Mouse (Mus musculus) midbrain, embryonic 10.5 days (tissue): ENCODE measurements at regions not wholly inside any gene's neighbourhood (a gene's known extent, or its start where the extent isn't known, plus 50 kb on each side); places are given as distances from the start of the nearest gene placed in this dataset.
"Not testable (repeated sequence)": the region's sequence is repeated elsewhere in the genome, so short reads cannot be mapped to it uniquely, and the experiment has no call there.

Experiments
- DNase-seq: peaks from one replicate; pipeline ENCODE4 v3.0.0-alpha.2; 2017; ENCODE audit warnings: low spot score
- H3K27ac ChIP-seq: fragments of 300-500 bp; sonication (generic); replicated peaks from 2 replicates; pipeline ENCODE4 v1.5.1; 2016; ENCODE audit warnings: mild to moderate bottlenecking
- H3K27me3 ChIP-seq: fragments of 300-500 bp; sonication (generic); 2 replicates; pipeline ENCODE4 v1.6.1; 2016; ENCODE audit warnings: low read depth, mild to moderate bottlenecking; ENCODE audit not compliant: poor library complexity, severe bottlenecking
- H3K36me3 ChIP-seq: fragments of 300-500 bp; sonication (generic); 2 replicates; pipeline ENCODE4 v1.6.1; 2016; ENCODE audit warnings: mild to moderate bottlenecking, moderate library complexity
- H3K4me1 ChIP-seq: fragments of 300-500 bp; sonication (generic); 2 replicates; pipeline ENCODE4 v1.6.1; 2016
- H3K4me3 ChIP-seq: fragments of 300-500 bp; sonication (generic); 2 replicates; pipeline ENCODE4 v1.5.1; 2016; ENCODE audit warnings: mild to moderate bottlenecking, moderate library complexity
- H3K9me3 ChIP-seq: fragments of 300-500 bp; sonication (generic); replicated peaks from 2 replicates; pipeline ENCODE4 v1.6.1; 2016; ENCODE audit warnings: mild to moderate bottlenecking
- WGBS: fragments of 180-500 bp; shearing (Covaris S2); methylation state at CpG from one replicate; pipeline ENCODE4 v1.1.7; 2016; 5-methylcytosine and 5-hydroxymethylcytosine counted together

DNA sequence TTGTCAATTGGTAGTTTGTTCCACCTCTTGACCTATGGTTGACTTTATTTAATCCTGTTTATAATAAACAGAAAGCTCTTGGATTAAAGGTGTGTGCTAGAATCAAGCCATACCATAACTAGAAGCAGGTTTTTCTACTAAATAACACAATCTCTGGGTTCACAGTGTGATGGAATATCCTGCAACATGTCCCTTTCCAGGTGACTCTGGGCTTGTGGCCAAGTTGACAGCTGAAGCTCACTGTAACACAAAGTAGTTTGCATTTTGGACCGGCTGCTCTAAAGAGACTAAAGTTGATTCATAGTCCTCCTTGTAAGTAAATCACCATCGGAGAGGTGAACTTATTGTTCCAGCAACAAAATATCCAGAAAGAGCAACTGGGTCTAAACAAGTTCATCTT, 149.3 kb upstream of the Kctd3 start:
- H3K9me3 ChIP-seq = no peaks in the 10 kb centered on the region
- no peaks in the 10 kb centered on the region for H3K36me3 ChIP-seq
- no peak overlapping the region for H3K27ac ChIP-seq
- WGBS = 87% methylated on average over 2 of the region's 2 CpGs
- no peaks in the 10 kb centered on the region for H3K27me3 ChIP-seq
- H3K4me1 ChIP-seq = 0 out of 2 replicates have a peak, but pooled peaks cover 5% of the 10 kb centered on the region
- no peak for DNase-seq
- H3K4me3 ChIP-seq = no peak overlapping the region

DNA sequence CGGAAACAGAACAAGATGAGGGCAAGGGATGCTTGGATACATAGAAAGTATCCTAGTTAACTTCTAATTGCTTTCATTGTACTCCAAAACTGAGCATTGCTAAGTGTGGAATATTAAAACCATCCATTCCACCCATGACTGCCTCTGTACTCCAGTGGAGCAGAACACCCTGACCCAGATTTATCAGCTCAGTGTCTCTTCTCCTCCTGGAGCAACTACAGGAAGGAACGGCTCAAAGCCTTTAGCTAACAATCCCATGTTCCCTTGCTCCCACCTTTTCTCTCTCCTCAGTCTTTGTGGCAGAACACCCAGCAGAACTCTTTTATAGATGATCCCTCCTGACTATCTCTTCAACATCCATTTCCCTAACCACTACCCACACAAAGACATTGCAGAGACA, 146.7 kb upstream of the Kctd3 start:
- WGBS = 85% methylated on average over 2 of the region's 2 CpGs
- H3K27me3 ChIP-seq = no peaks in the 10 kb centered on the region

DNA sequence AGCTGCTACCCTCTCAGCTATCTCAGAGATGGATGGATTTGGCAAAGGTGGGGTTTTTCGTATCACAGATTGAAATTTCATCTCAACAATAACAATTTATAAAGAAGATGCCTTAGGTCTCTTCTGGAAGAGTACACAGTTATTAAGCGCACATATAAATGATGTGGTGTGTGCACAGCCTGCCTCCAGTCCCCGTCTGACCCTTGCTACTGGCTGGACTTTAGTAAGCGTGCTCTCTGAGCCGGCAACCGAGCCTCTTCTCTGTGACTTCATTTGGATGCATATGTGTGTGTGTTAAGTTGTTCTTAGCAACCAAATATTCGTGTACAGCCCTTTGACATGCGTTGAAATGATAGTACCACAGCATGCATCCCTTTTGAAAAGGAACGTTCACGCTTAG, 145.5 kb upstream of the Kctd3 start:
- WGBS = 88% methylated on average over 10 of the region's 10 CpGs
- peaks cover 5% of the 10 kb centered on the region; the same call in 1 of the 2 replicates for H3K4me1 ChIP-seq
- H3K27me3 ChIP-seq = no peaks in the 10 kb centered on the region
- H3K4me3 ChIP-seq = no peak overlapping the region
- no peak for DNase-seq
- H3K9me3 ChIP-seq = no peaks in the 10 kb centered on the region
- H3K36me3 ChIP-seq = no peaks in the 10 kb centered on the region
- H3K27ac ChIP-seq = no peak overlapping the region

More for the DNA sequence above, 146.7 kb upstream of the Kctd3 start:
- DNase-seq = no peak
- Histone ChIP-seq H3K36me3 (no peaks in the 10 kb centered on the region), H3K9me3 (no peaks in the 10 kb centered on the region), H3K27ac (no peak overlapping the region), H3K4me1 (peaks cover 5% of the 10 kb centered on the region; the same call in 1 of the 2 replicates), H3K4me3 (no peak overlapping the region)

DNA sequence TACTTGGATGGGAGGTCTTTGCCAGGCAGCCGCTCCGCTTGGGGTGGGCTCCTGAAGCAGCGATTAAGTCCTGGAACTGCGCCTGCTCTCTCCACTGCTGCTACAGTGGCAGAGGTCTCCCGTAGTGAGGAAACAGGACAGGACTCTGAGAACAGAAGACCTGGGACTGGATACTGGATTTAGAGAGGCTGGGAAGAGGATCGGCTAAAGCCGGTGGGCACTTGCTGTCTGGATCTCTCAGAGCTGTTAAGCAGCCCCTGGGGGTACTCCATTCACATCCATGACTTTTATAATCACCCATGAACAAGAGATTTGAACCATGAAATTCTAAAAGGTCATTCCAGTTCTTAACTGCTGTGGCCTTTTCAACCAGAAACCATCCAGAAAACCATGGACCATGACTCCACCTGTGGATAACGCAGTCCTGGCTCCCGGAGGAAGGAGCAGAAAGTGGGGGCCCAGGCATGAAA, 135.4 kb upstream of the Kctd3 start:
- 0 out of 2 replicates have a peak, but pooled peaks cover 7% of the 10 kb centered on the region for H3K27me3 ChIP-seq
- H3K4me1 ChIP-seq = peaks cover 36% of the 10 kb centered on the region
- 48% methylated on average over 9 of the region's 9 CpGs for WGBS
- DNase-seq = peak; percentile 55
- H3K9me3 ChIP-seq = no peaks in the 10 kb centered on the region
- no peaks in the 10 kb centered on the region for H3K36me3 ChIP-seq
- H3K4me3 ChIP-seq = 0 out of 2 replicates have a peak overlapping the region, but pooled peaks have one; percentile 22
- peak overlapping the region; percentile 39 for H3K27ac ChIP-seq

DNA sequence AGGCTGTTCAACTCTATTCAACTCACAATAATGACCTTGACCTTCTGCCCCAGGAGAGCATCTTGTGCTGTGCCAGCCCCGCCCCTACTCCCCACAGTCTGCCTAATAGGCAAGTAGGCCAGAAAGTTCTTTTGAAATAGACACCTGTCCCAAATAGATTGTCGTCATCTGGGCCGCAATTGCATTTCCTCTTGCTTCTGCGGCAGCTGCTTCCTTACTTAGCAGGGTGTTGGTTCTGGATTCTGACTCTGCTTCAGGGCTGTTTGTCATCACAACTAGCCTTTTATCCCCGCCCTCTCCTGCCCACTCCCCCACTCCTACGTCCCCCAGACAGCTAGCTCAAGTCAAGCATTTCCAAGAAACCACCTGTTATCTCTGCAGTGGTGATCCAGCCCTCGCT, 134.9 kb upstream of the Kctd3 start:
- H3K9me3 ChIP-seq = no peaks in the 10 kb centered on the region
- H3K4me1 ChIP-seq = peaks cover 36% of the 10 kb centered on the region
- H3K27me3 ChIP-seq = 0 out of 2 replicates have a peak, but pooled peaks cover 7% of the 10 kb centered on the region
- no peak for DNase-seq
- peak overlapping the region; percentile 39 for H3K27ac ChIP-seq
- 63% methylated on average over 7 of the region's 7 CpGs for WGBS
- H3K4me3 ChIP-seq = 0 out of 2 replicates have a peak overlapping the region, but pooled peaks have one; percentile 22
- H3K36me3 ChIP-seq = no peaks in the 10 kb centered on the region

DNA sequence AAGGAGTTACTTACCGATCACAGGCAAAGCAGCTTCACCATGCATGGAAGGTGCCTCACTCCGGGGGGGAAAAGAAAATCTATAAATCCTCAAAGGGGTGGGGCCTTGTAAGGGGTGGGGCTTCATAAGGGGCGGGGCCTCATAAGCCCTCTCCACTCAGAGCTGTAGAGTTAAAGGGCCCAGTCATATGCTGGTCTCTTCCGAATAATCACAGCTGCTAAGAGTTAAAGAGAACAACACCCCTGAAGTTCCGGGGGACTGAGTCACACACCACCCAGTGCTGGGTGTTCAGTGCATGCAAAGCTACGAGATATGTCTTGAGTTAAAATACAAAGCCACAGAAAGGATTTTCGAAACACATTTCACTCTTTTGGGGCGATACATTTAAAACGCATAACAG, 134.1 kb upstream of the Kctd3 start:
- Histone ChIP-seq H3K27me3 (0 out of 2 replicates have a peak, but pooled peaks cover 7% of the 10 kb centered on the region), H3K27ac (no peak overlapping the region), H3K4me1 (peaks cover 36% of the 10 kb centered on the region), H3K4me3 (no peak overlapping the region), H3K36me3 (no peaks in the 10 kb centered on the region), H3K9me3 (no peaks in the 10 kb centered on the region)
- 90% methylated on average over 9 of the region's 9 CpGs for WGBS
- no peak for DNase-seq

DNA sequence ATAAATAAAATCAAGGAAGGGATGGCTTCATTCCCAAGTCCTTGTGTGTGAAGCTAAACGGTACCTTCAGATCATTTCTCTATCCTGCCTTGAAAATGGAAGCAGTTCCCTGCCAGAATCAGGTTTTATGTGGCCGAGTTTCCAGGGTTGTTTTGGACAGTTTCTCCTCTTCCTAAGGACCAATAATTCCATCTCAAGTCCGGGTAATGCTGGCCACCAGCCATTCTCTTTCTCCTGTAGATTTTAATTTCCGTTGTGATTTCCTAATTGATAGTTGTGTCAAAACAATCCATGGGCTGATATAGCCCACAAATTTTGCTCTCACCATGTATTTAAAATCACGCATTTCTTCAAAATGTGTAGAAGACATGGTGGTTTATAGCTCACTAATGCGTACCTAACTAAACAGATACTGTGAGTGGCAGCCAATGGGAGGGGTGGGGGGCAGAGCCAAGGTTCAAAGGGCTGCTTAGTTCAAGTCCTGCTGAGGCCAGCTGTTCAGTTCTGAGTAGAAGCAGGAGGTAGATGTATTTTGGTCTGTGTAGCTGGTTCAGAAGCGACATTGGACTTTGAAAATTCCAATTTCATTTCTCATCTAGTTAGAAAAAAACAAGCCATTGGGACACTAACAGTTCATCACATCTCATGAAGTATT, 129.2 kb upstream of the Kctd3 start:
- Histone ChIP-seq H3K36me3 (no peaks in the 10 kb centered on the region), H3K4me3 (no peak overlapping the region), H3K27ac (no peak overlapping the region), H3K9me3 (no peaks in the 10 kb centered on the region), H3K4me1 (peaks cover 8% of the 10 kb centered on the region; the same call in 1 of the 2 replicates), H3K27me3 (0 out of 2 replicates have a peak, but pooled peaks cover 6% of the 10 kb centered on the region)
- WGBS = 87% methylated on average over 7 of the region's 7 CpGs
- no peak for DNase-seq

DNA sequence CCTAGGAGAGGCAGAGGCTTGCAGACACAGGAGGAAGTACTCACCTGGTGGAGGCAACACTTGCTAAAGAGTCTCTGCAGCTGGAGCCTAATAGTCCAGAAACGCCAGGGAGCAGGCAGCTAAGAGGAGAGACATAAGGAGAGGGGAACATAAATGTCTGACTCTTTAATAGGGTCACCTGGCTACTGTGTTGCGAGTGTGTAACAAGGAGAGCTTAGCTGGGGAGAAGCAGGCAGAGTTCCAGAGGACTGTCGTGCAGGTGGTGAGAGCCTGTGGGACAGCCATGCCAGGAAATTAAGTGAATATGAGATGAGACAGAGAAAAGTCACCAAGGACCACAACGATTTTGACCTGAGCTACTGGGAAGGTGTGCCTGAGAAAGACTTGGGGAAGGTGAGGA, 128.2 kb upstream of the Kctd3 start:
- peak; percentile 9 for DNase-seq

DNA sequence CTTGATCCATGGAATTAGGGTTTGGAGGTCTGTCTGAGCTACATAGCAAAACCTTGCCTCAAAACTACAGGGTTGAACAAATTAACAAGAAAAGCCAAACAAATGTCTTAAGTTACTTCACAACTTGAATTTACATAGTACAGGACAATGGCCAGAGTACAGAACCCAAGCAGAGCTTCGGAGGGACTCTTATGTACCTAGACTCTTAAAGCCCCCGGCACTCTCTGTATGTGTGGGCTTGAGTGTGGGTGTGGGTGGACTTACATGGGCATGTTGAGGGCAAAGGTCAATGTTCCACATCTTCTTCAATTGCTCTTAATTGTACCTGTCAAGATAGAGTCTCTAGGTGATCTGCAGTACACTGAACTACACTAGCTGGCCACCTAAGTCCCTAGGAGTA, 121.1 kb upstream of the Kctd3 start:
- Histone ChIP-seq H3K27me3 (no peaks in the 10 kb centered on the region), H3K36me3 (no peaks in the 10 kb centered on the region), H3K4me1 (peaks cover 19% of the 10 kb centered on the region), H3K27ac (no peak overlapping the region), H3K9me3 (no peaks in the 10 kb centered on the region), H3K4me3 (no peak overlapping the region)
- WGBS = 90% methylated on average over 2 of the region's 2 CpGs
- no peak for DNase-seq

More for the DNA sequence above, 128.2 kb upstream of the Kctd3 start:
- 91% methylated on average over 4 of the region's 4 CpGs for WGBS
- Histone ChIP-seq H3K36me3 (no peaks in the 10 kb centered on the region), H3K27ac (no peak overlapping the region), H3K4me1 (0 out of 2 replicates have a peak, but pooled peaks cover 2% of the 10 kb centered on the region), H3K27me3 (no peaks in the 10 kb centered on the region), H3K4me3 (no peak overlapping the region), H3K9me3 (no peaks in the 10 kb centered on the region)

DNA sequence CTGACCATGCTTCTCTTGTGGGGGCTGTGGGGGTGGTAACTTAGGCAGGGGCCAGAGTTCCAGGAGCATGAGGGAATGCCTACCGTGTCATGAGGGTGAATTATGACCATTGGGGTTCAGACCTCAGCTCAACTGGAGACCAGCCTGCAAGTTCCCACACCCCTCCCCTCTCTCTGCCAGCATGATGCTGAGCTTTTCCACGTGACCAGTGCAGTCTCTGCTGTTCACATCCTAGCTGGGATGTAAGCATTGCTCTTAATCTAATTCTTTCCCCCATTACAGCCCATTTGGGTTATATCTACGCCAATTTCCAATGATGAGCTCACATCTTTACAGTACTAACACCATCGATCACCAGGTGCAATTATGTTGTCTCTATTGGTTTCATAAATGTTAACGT, 120.6 kb upstream of the Kctd3 start:
- Histone ChIP-seq H3K4me1 (peaks cover 19% of the 10 kb centered on the region), H3K27ac (peak overlapping the region; percentile 81)
- WGBS = 61% methylated on average over 5 of the region's 5 CpGs
- not testable (repeated sequence) for H3K27me3 ChIP-seq, H3K4me3 ChIP-seq, H3K36me3 ChIP-seq, H3K9me3 ChIP-seq
- peak; percentile 35 for DNase-seq

DNA sequence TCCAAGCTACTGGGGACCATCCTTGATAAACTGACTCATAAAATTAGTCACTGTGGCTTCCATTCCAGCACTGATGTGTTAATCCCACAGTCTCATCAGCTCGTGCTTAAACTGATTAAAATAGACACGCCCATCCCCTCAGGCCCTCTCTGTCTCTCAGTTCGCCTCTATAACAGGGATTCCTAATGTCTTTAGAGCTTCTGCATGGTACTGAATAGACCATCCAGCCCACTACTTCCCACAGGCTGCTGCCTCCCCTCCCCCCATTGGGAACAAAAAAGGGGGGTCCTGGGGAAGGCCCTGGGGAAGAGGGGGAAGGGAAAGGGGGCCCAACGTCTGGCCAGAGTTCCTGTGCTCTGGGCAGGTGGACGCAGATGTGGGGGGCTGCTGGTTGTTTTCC, 119.7 kb upstream of the Kctd3 start:
- 21% methylated on average over 5 of the region's 5 CpGs for WGBS

DNA sequence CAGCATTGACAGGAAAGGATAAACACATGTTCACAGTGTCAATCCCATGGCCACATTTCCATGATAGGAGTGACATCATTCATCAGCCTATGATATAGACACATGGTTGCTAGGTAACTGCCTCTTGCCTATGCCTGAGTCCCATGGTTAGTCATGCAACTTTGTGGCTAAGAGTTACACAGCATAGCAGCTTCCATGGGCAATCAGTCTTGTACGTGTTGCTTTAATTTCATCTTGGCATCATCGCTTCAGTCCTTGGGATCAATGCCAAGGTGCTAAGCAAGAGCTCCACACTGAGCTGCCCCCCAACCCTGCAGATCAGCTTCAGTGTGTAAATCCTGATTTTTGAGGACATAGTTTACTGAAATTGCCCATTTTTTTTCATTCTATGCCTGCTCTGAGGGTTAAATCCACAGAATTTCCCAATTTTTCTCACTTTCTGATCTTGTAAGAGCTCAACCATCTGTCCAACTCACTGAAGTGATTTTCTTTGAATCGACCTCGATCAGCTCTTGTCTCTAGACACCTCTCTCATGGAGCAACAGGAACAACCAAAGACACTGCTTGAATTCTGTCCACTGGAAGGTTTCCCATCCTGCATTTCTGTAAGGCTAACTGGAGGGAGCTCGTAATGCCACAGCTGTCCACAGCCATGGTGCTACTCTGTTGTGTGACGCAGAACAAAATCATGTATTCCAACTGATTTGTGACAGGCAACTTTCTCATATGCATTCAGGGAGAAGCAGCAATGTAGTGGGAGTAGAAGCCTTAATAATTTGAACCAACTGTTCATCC, 112.5 kb upstream of the Kctd3 start:
- Histone ChIP-seq H3K4me1 (peaks cover 7% of the 10 kb centered on the region; the same call in 1 of the 2 replicates), H3K27ac (no peak overlapping the region), H3K36me3 (no peaks in the 10 kb centered on the region), H3K9me3 (no peaks in the 10 kb centered on the region), H3K4me3 (no peak overlapping the region), H3K27me3 (no peaks in the 10 kb centered on the region)
- DNase-seq = no peak
- 88% methylated on average over 6 of the region's 6 CpGs for WGBS

More for the DNA sequence above, 119.7 kb upstream of the Kctd3 start:
- H3K36me3 ChIP-seq = no peaks in the 10 kb centered on the region
- H3K4me3 ChIP-seq = no peak overlapping the region
- H3K27ac ChIP-seq = peak overlapping the region; percentile 81
- no peaks in the 10 kb centered on the region for H3K27me3 ChIP-seq
- peaks cover 20% of the 10 kb centered on the region for H3K4me1 ChIP-seq
- no peaks in the 10 kb centered on the region for H3K9me3 ChIP-seq
- peak; percentile 40 for DNase-seq

DNA sequence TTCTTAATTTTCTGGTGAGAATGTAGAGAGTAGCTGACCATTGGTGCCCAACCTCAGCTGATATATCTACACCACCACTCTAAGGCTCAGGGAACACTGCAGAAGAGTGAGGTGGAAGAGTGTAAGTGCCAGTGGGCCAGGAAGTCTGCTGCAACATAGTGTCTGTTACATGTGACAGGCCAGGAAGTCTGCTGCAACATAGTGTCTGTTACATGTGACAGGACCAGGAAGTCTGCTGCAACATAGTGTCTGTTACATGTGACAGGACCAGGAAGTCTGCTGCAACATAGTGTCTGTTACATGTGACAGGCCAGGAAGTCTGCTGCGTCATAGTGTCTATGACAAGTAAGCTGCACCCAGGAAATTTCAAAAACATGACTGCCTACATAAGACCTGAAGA, 111.4 kb upstream of the Kctd3 start:
- 100% methylated on average over 1 of the region's 1 CpGs for WGBS
- not testable (repeated sequence) for DNase-seq, H3K27me3 ChIP-seq

More for the DNA sequence above, 111.4 kb upstream of the Kctd3 start:
- not testable (repeated sequence) for H3K4me1 ChIP-seq, H3K9me3 ChIP-seq, H3K36me3 ChIP-seq, H3K4me3 ChIP-seq, H3K27ac ChIP-seq
